Mouse (Mus musculus) brain, embryonic 14.5 days (tissue): ENCODE data around the gene Tex9. TPM values are rescaled to one million over a fixed set of nuclear protein-coding genes. Genes with fewer than 3 reads are reported as not detected.

Experiments
- DNase-seq: peaks from one replicate; pipeline ENCODE4 v3.0.0-alpha.2; 2011; ENCODE audit warnings: low read depth
- CTCF ChIP-seq: fragments of 200-500 bp; IDR thresholded peaks from 2 replicates; pipeline ENCODE4 v1.5.1; 2012; ENCODE audit warnings: inconsistent platforms, mild to moderate bottlenecking, moderate library complexity, borderline replicate concordance; ENCODE audit not compliant: insufficient read depth, insufficient read length; ENCODE audit errors: extremely low read depth
- POLR2A ChIP-seq: fragments of 200-500 bp; IDR thresholded peaks from 2 replicates; pipeline ENCODE4 v1.6.1; 2012; ENCODE audit warnings: mild to moderate bottlenecking, inconsistent platforms, borderline replicate concordance; ENCODE audit not compliant: poor library complexity, insufficient read depth, insufficient read length, severe bottlenecking; ENCODE audit errors: extremely low read depth
- polyA plus RNA-seq: library from polyadenylated mRNA; depleted of rRNA; stranded (reverse); fragments of >200 nt; gene quantifications from 2 replicates; pipeline ENCODE4 v1.2.3, GENCODE M21; 2012

Gene Tex9
- polyA plus RNA-seq, 1 experiment, result 33.1 TPM

GRCm38 (mm10) chr9:72519246-72519645 is 27.2 kb upstream of the Tex9 start:
- TF ChIP-seq CTCF, result no peak
- TF ChIP-seq POLR2A, result no peak
- DNase-seq, result peak; percentile 28

GRCm38 (mm10) chr9:72515366-72515765 is 23.4 kb upstream of the Tex9 start:
- TF ChIP-seq POLR2A (no peak), CTCF (no peak)
- no peak for DNase-seq

GRCm38 (mm10) chr9:72512229-72512981 is 20.4 kb upstream of the Tex9 start:
- peak; percentile 92 for DNase-seq
- TF ChIP-seq CTCF (no peak), POLR2A (no peak)

GRCm38 (mm10) chr9:72497171-72497570 is 5.2 kb upstream of the Tex9 start:
- TF ChIP-seq CTCF (no peak), POLR2A (no peak)
- DNase-seq, result peak; percentile 35

GRCm38 (mm10) chr9:72496691-72497090 is 4.7 kb upstream of the Tex9 start:
- TF ChIP-seq CTCF, result no peak
- no peak for TF ChIP-seq POLR2A

GRCm38 (mm10) chr9:72493984-72494685 is 2.1 kb upstream of the Tex9 start:
- TF ChIP-seq CTCF (no peak), POLR2A (no peak)
- no peak for DNase-seq

More at GRCm38 (mm10) chr9:72496691-72497090, 4.7 kb upstream of the Tex9 start:
- DNase-seq, result peak; percentile 17

- no peak for DNase-seq
- no peak for TF ChIP-seq POLR2A
- TF ChIP-seq CTCF, result no peak
These were observed 1.5 kb upstream of the Tex9 start for GRCm38 (mm10) chr9:72493465-72493864.

GRCm38 (mm10) chr9:72491559-72492193 is 336 bp downstream of the Tex9 start:
- peak; percentile 95 for DNase-seq
- peak; percentile 42; the same call in 1 of the 2 replicates for TF ChIP-seq POLR2A
- TF ChIP-seq CTCF, result no peak

- DNase-seq, result no peak
- no peak for TF ChIP-seq CTCF
- TF ChIP-seq POLR2A, result no peak
These were observed 2.9 kb downstream of the Tex9 start for GRCm38 (mm10) chr9:72489131-72489530.

GRCm38 (mm10) chr9:72488523-72488922 is 3.5 kb downstream of the Tex9 start:
- DNase-seq, result no peak
- TF ChIP-seq CTCF (no peak), POLR2A (no peak)

GRCm38 (mm10) chr9:72479276-72479675 is 12.7 kb downstream of the Tex9 start:
- TF ChIP-seq POLR2A, result no peak
- TF ChIP-seq CTCF, result no peak
- no peak for DNase-seq
